Mouse (Mus musculus) erythroid progenitor cell, adult 5-6 weeks (primary cell): Measurements from ENCODE around the gene Gsdme. TPM values are rescaled to one million over a fixed set of nuclear protein-coding genes. Genes with fewer than 3 reads are reported as not detected.

Experiments
- ATAC-seq: replicated peaks from 2 replicates; pipeline ENCODE4 v1.8.0; 2016; ENCODE audit warnings: moderate number of reproducible peaks, mild to moderate bottlenecking, moderate TSS enrichment, inconsistent platforms; ENCODE audit not compliant: poor library complexity, low FRiP score, severe bottlenecking
- total RNA-seq, 2 experiments: library from RNA; stranded (forward) in 1 of 2; stranded (reverse) in 1 of 2; fragments of 150-400 nt in 1 of 2; fragments of 186-747, 209-891 nt in 1 of 2; gene quantifications; 2 replicates each; pipeline versions ENCODE4 v1.2.3 to v1.2.4; 2015 to 2017; ENCODE audit warnings: low replicate concordance in 2 of 2

Gsdme gene
- total RNA-seq, 2 experiments from 2014 or later, result 2.1 to 3.6 TPM

- no peak for ATAC-seq
Observed at GRCm38 (mm10) chr6:50192822-50193221, 70.8 kb downstream of the Gsdme start.

GRCm38 (mm10) chr6:50192169-50192568, 71.5 kb downstream of the Gsdme start:
- no peak for ATAC-seq

DNA sequence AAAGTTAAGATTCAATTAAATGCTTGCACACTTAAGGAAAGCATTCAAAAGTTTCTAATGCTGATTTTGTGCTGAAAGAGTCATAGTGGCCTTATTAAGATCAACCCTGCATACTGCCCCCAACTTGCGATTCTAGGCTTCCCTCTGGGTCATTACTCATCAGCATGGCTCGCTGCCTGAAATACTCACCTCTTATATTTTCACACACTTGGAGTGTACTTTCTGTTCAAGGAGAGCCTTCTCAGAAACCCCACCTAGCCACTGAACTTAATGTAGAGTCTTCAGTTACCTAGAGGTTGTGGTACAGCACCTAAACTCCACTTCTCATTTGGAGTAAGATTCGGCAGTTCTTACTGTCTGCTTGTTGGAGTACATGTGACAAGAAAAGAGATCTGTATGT, 72.1 kb downstream of the Gsdme start:
- ATAC-seq, result no peak

GRCm38 (mm10) chr6:50189376-50189775, 74.3 kb downstream of the Gsdme start:
- ATAC-seq, result no peak

DNA sequence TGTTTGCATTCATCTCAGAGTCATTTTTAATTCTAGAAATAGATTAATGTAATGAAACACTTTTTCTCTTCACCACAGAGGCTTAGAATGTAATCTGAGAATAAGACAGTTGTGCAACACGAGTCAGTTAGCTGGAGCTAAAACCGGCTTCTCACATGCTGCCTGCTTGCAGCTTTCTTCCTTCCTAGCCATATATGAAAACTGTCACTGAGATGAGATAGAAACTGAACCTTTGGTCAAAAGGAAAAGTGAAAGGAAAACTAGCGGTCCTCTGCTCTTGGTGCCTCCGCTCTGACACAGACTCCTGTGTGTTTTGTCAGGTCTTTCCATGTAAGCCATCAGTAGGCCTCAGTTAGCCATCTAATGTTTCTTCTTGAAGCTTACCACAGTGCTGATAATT, 75.7 kb downstream of the Gsdme start:
- no peak; the same call in 1 of the 2 replicates for ATAC-seq

DNA sequence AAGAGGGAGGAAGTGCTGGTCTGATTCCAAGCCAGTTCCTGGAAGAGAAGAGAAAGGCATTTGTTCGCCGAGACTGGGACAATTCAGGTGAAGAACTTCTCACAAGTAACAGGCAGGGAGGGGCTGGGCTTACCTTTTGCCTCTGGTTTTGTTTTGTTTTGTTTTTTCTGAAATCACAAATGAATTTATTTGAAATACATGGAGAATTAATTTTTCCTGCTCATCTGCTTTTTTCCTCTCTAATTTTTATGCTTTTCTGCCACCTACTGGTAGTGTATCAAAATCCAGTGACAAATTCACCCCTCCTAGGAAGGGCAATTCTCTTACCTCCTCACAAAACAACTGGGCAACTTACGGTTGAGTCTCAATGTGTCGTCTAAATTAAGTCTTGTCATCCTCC, 83.5 kb downstream of the Gsdme start:
- ATAC-seq, result no peak

GRCm38 (mm10) chr6:50175736-50176135, 87.9 kb downstream of the Gsdme start:
- ATAC-seq, result no peak

GRCm38 (mm10) chr6:50169771-50170170, 93.9 kb downstream of the Gsdme start:
- ATAC-seq, result no peak

DNA sequence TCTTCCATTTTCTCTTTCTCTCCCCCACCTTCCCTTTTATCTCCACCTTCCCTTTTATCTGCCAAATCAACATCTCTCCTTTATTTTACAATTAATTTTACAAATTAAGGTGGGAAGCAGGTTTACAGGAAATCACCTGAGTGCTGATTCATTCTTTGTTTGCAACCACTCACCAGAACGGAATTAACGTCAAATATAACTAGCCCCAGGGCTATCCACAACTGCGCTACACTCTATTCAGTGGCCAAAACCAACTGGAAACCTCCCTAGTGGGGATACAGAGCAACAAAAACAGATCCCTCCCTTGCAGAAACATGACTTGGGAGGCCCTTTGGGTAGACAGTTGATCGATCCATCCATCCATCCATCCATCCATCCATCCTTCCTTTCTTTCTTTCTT, 94.8 kb downstream of the Gsdme start:
- no peak for ATAC-seq

GRCm38 (mm10) chr6:50163013-50163412, 100.6 kb downstream of the Gsdme start:
- ATAC-seq, result no peak

- no peak for ATAC-seq
Observed at GRCm38 (mm10) chr6:50159842-50160241, 103.8 kb downstream of the Gsdme start.

DNA sequence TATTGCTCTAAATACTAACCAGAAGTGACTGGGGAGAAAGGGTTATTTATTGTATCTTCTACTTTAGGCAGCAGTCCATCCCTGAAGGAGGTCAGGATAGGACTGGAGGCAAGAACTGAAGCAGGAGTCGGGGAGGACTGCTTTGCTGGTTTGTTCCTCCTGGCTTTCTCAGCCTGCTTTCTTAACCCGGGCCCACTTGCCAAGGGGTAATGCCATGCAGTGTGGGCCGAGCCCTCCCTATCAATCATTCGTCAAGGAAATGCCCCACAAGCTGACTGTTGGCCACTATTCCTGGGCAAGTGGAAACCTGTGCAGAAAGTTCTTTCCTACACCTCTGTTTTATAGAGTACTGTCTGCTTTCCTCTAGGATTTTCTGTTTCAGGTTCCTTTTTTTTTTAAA, 114.3 kb downstream of the Gsdme start:
- ATAC-seq, result no peak

- ATAC-seq, result no peak
Observed at GRCm38 (mm10) chr6:50146158-50146557, 117.5 kb downstream of the Gsdme start.

GRCm38 (mm10) chr6:50139526-50139925, 124.1 kb downstream of the Gsdme start:
- ATAC-seq, result no peak

Other genes with a start within 250 kb of the Gsdme start
- gene Mpp6, start 153.6 kb downstream of the Gsdme start, total RNA-seq (2015; ENCODE audit: low replicate concordance), result 34.2 and 46.5 TPM in 2 replicates
- gene Mpp6, start 153.6 kb downstream of the Gsdme start, total RNA-seq (2017; ENCODE audit: low replicate concordance), result 20.5 and 30.2 TPM in 2 replicates
- gene Osbpl3, start 192.3 kb upstream of the Gsdme start, total RNA-seq (2015; ENCODE audit: low replicate concordance), result 0.36 and 0.42 TPM in 2 replicates
- gene Osbpl3, start 192.3 kb upstream of the Gsdme start, total RNA-seq (2017; ENCODE audit: low replicate concordance), result 0.83 and 3.3 TPM in 2 replicates